8 mouse cellular contexts compared by ENCODE assay signal in genomic region chr6:82652521-82653168, GRCm38 (mm10). TPM values are rescaled to one million over a fixed set of nuclear protein-coding genes. Genes with fewer than 3 reads are reported as not detected.
DNase-seq lines count a peak whose midpoint lies in the region; ATAC-seq and TF ChIP-seq lines count a peak whose summit lies in the region.

No protein-coding gene starts in this region.

- peak; percentile 99 for ATAC-seq in heart, embryonic 15.5 days (replicated peaks; ENCODE audit: insufficient number of reproducible peaks, insufficient read depth, low FRiP score, low read depth)
- peak; percentile 96 for ATAC-seq in liver, embryonic 14.5 days (ENCODE audit: insufficient read depth)
- ATAC-seq in neural tube, embryonic 11.5 days (ENCODE audit: insufficient read depth, low FRiP score, low TSS enrichment), result peak; percentile 99
- peak; percentile 99 for ATAC-seq in stomach, postnatal 0 days (ENCODE audit: low FRiP score, low TSS enrichment)

- no peaks in the 10 kb centered on the region for H3K9me3 ChIP-seq in heart, embryonic 15.5 days (replicated peaks)
- no peaks in the 10 kb centered on the region for H3K9me3 ChIP-seq in liver, embryonic 14.5 days (ENCODE audit: control insufficient read depth, low read length)
- H3K9me3 ChIP-seq in neural tube, embryonic 11.5 days (ENCODE audit: control insufficient read depth, low read length), result no peaks in the 10 kb centered on the region
- no peaks in the 10 kb centered on the region for H3K9me3 ChIP-seq in stomach, postnatal 0 days (ENCODE audit: control insufficient read depth, low read length)

- H3K9ac ChIP-seq in heart, embryonic 15.5 days, result peak overlapping the region; percentile 75
- peak overlapping the region; percentile 76 for H3K9ac ChIP-seq in liver, embryonic 14.5 days (replicated peaks)
- peak overlapping the region; percentile 81 for H3K9ac ChIP-seq in neural tube, embryonic 11.5 days (ENCODE audit: low read length)
- H3K9ac ChIP-seq in stomach, postnatal 0 days (ENCODE audit: low read length), result peak overlapping the region; percentile 76

- no peak; the same call in 1 of the 2 replicates for TF ChIP-seq EP300 in liver, embryonic 14.5 days (IDR thresholded peaks at IDR 0.05; ENCODE audit: low read depth)
- peak; percentile 76 for TF ChIP-seq EP300 in stomach, postnatal 0 days (optimal IDR thresholded peaks at IDR 0.05)

- 0% methylated on average over 64 of the region's 67 CpGs for WGBS in heart, embryonic 15.5 days
- WGBS in liver, embryonic 14.5 days (ENCODE audit: insufficient replicate concordance), result under 1% methylated on average over 67 of the region's 67 CpGs
- WGBS in neural tube, embryonic 11.5 days, result under 1% methylated on average over 67 of the region's 67 CpGs
- WGBS in stomach, postnatal 0 days, result under 1% methylated on average over 67 of the region's 67 CpGs

- no peaks in the 10 kb centered on the region for H3K4me1 ChIP-seq in brown adipose tissue, adult 24 weeks (ENCODE audit: control insufficient read depth, insufficient read depth, insufficient read length, low read length)
- peaks cover 6% of the 10 kb centered on the region for H3K4me1 ChIP-seq in heart, embryonic 15.5 days (replicated peaks)
- H3K4me1 ChIP-seq in liver, embryonic 14.5 days (replicated peaks; ENCODE audit: control insufficient read depth in 2 of 2, insufficient read depth in 2 of 2, low read length in 1 of 2), result peaks cover 5% of the 10 kb centered on the region in 2 experiments; a peak in 3 of 4 replicates
- H3K4me1 ChIP-seq in neural tube, embryonic 11.5 days (ENCODE audit: control insufficient read depth, insufficient read depth, low read length), result no peaks in the 10 kb centered on the region
- no peaks in the 10 kb centered on the region for H3K4me1 ChIP-seq in stomach, postnatal 0 days (replicated peaks; ENCODE audit: control insufficient read depth, insufficient read depth)

- H3K4me3 ChIP-seq in brown adipose tissue, adult 24 weeks (ENCODE audit: insufficient read depth, low read depth, low read length), result peak overlapping the region; percentile 76
- H3K4me3 ChIP-seq in heart, embryonic 15.5 days, result peak overlapping the region; percentile 84
- peak overlapping the region; percentile 63 to 76 for H3K4me3 ChIP-seq in liver, embryonic 14.5 days (ENCODE audit: insufficient read depth in 1 of 2, low read depth in 2 of 2, low read length in 2 of 2)
- H3K4me3 ChIP-seq in neural tube, embryonic 11.5 days (ENCODE audit: low read depth, low read length), result peak overlapping the region; percentile 62
- peak overlapping the region; percentile 60 for H3K4me3 ChIP-seq in stomach, postnatal 0 days (ENCODE audit: low read depth, low read length)

- peak overlapping the region; percentile 72 for H3K4me2 ChIP-seq in heart, embryonic 15.5 days
- peak overlapping the region; percentile 77 for H3K4me2 ChIP-seq in liver, embryonic 14.5 days (ENCODE audit: low read depth)
- peak overlapping the region; percentile 56 for H3K4me2 ChIP-seq in neural tube, embryonic 11.5 days (ENCODE audit: low read depth)
- H3K4me2 ChIP-seq in stomach, postnatal 0 days (replicated peaks; ENCODE audit: low read depth), result peak overlapping the region; percentile 69

- H3K27ac ChIP-seq in brown adipose tissue, adult 24 weeks (replicated peaks; ENCODE audit: low read depth, low read length), result peak overlapping the region; percentile 80
- peak overlapping the region; percentile 94 for H3K27ac ChIP-seq in heart, embryonic 15.5 days
- H3K27ac ChIP-seq in liver, embryonic 14.5 days, result peak overlapping the region; percentile 65
- peak overlapping the region; percentile 85 for H3K27ac ChIP-seq in neural tube, embryonic 11.5 days (ENCODE audit: low read depth, low read length)
- H3K27ac ChIP-seq in stomach, postnatal 0 days (replicated peaks), result peak overlapping the region; percentile 92

- DNase-seq in CD4-positive, CD25-positive, alpha-beta regulatory T cell, adult 2 months (ENCODE audit: low read depth, low spot score), result peak; percentile 98
- peak; percentile 77 for DNase-seq in fibroblast of lung, adult 2 months (ENCODE audit: low read depth)
- DNase-seq in kidney, postnatal 25 days, result peak; percentile 96 to 97
- peak; percentile 86 to 90 (median 89) for DNase-seq in liver, embryonic 14.5 days (ENCODE audit: low read depth in 3 of 3, low spot score in 3 of 3)
- DNase-seq in neural tube, embryonic 11.5 days (ENCODE audit: low spot score), result peak; percentile 96
- DNase-seq in stomach, postnatal 0 days (ENCODE audit: low spot score), result peak; percentile 97

- peaks cover 3% of the 10 kb centered on the region; the same call in 1 of the 2 replicates for H3K36me3 ChIP-seq in heart, embryonic 15.5 days
- peaks cover 5% of the 10 kb centered on the region for H3K36me3 ChIP-seq in liver, embryonic 14.5 days (replicated peaks; ENCODE audit: control insufficient read depth, insufficient read depth, low read depth)
- H3K36me3 ChIP-seq in neural tube, embryonic 11.5 days (ENCODE audit: control insufficient read depth, insufficient read depth, low read length), result no peaks in the 10 kb centered on the region
- peaks cover 3% of the 10 kb centered on the region; the same call in 1 of the 2 replicates for H3K36me3 ChIP-seq in stomach, postnatal 0 days (ENCODE audit: control insufficient read depth, insufficient read depth, low read length)

- H3K27me3 ChIP-seq in heart, embryonic 15.5 days, result no peaks in the 10 kb centered on the region
- H3K27me3 ChIP-seq in liver, embryonic 14.5 days (ENCODE audit: control insufficient read depth, insufficient read depth, low read length), result no peaks in the 10 kb centered on the region
- no peaks in the 10 kb centered on the region for H3K27me3 ChIP-seq in neural tube, embryonic 11.5 days (ENCODE audit: control insufficient read depth, insufficient read depth, low read length)
- no peaks in the 10 kb centered on the region for H3K27me3 ChIP-seq in stomach, postnatal 0 days (ENCODE audit: control insufficient read depth, insufficient read depth, low read length)

- peak; percentile 30; the same call in 1 of the 2 replicates for TF ChIP-seq CTCF in liver, embryonic 14.5 days (IDR thresholded peaks at IDR 0.05; ENCODE audit: low read depth)
- TF ChIP-seq CTCF in stomach, postnatal 0 days (IDR thresholded peaks at IDR 0.05; ENCODE audit: low read depth), result peak; percentile 42

RNA-seq across cellular contexts. Expression of gene Pole4, which starts 52.5 kb away (rescaled TPM):
- 61.9 and 64.7 TPM in 2 replicates for polyA plus RNA-seq in brown adipose tissue, adult 24 weeks (2012; ENCODE audit: insufficient read depth, insufficient read length, missing spikeins)
- polyA plus RNA-seq in heart, embryonic 15.5 days (2015; fragmentation: Nextera tagmentation; extraction: Ambion mirVana), result 78.0 and 81.7 TPM in 2 replicates
- polyA plus RNA-seq in liver, embryonic 14.5 days (2012; rRNA removed), result 11.9 and 15.3 TPM in 2 replicates
- 53.5 and 56.6 TPM in 2 replicates for polyA plus RNA-seq in liver, embryonic 14.5 days (2014; fragmentation: Nextera tagmentation; extraction: Ambion mirVana)
- polyA plus RNA-seq in neural tube, embryonic 11.5 days (2014; fragmentation: Nextera tagmentation; extraction: Ambion mirVana), result 102 and 104 TPM in 2 replicates
- polyA plus RNA-seq in stomach, postnatal 0 days (2015; fragmentation: Nextera tagmentation; extraction: Ambion mirVana), result 79.8 and 84.5 TPM in 2 replicates

Comparison
In these comparisons a context has a peak if more than half of its experiments do, and no peak if none do; other contexts are left out.
1. Peak in every context shown above with its lines: DNase-seq, ATAC-seq, H3K4me3 ChIP-seq and H3K27ac ChIP-seq.